Mouse (Mus musculus): ENCODE measurements around the gene Map1lc3b. TPM values are rescaled to one million over a fixed set of nuclear protein-coding genes. Genes with fewer than 3 reads are reported as not detected.
"Not testable (repeated sequence)": the region's sequence is repeated elsewhere in the genome, so short reads cannot be mapped to it uniquely, and the experiment has no call there.

Map1lc3b gene
- total RNA-seq, 2 experiments from 2014 or later: 93.9 to 101 TPM

- ATAC-seq (replicated peaks; ENCODE audit: low FRiP score, poor library complexity, severe bottlenecking): no peak
These were observed 19.8 kb upstream of the Map1lc3b start for GRCm38 (mm10) chr8:121570335-121570734.

- no peak for ATAC-seq (replicated peaks; ENCODE audit: low FRiP score, poor library complexity, severe bottlenecking)
These were observed 19.4 kb upstream of the Map1lc3b start for GRCm38 (mm10) chr8:121570801-121571200.

- no peak for ATAC-seq (replicated peaks; ENCODE audit: low FRiP score, poor library complexity, severe bottlenecking)
These were observed 18.0 kb upstream of the Map1lc3b start for GRCm38 (mm10) chr8:121572121-121572520.

GRCm38 (mm10) chr8:121573275-121573674 lies 16.9 kb upstream of the Map1lc3b start:
- peak; percentile 92 for ATAC-seq (replicated peaks; ENCODE audit: low FRiP score, poor library complexity, severe bottlenecking)

- ATAC-seq (replicated peaks; ENCODE audit: low FRiP score, poor library complexity, severe bottlenecking): no peak
These were observed 14.5 kb upstream of the Map1lc3b start for GRCm38 (mm10) chr8:121575661-121576060.

- peak; percentile 52 for ATAC-seq (replicated peaks; ENCODE audit: low FRiP score, poor library complexity, severe bottlenecking)
These were observed 12.1 kb upstream of the Map1lc3b start for GRCm38 (mm10) chr8:121577751-121578675.

- ATAC-seq (replicated peaks; ENCODE audit: low FRiP score, poor library complexity, severe bottlenecking): peak; percentile 79
These were observed 11.3 kb upstream of the Map1lc3b start, which contains the start of gene Fbxo31 for GRCm38 (mm10) chr8:121578676-121579451. TSS of gene Fbxo31 (minus strand) at chr8:121578806.

- no peak for ATAC-seq (replicated peaks; ENCODE audit: low FRiP score, poor library complexity, severe bottlenecking)
These were observed 9.7 kb upstream of the Map1lc3b start for GRCm38 (mm10) chr8:121580465-121580864.

- ATAC-seq (replicated peaks; ENCODE audit: low FRiP score, poor library complexity, severe bottlenecking): no peak
These were observed 6.5 kb upstream of the Map1lc3b start for GRCm38 (mm10) chr8:121583653-121584052.

- ATAC-seq (replicated peaks; ENCODE audit: low FRiP score, poor library complexity, severe bottlenecking): no peak
These were observed 5.4 kb upstream of the Map1lc3b start for GRCm38 (mm10) chr8:121584730-121585129.

GRCm38 (mm10) chr8:121585159-121585825 lies 4.9 kb upstream of the Map1lc3b start:
- peak; percentile 84 for ATAC-seq (replicated peaks; ENCODE audit: low FRiP score, poor library complexity, severe bottlenecking)

- peak; percentile 66 for ATAC-seq (replicated peaks; ENCODE audit: low FRiP score, poor library complexity, severe bottlenecking)
These were observed 1.4 kb upstream of the Map1lc3b start for GRCm38 (mm10) chr8:121588750-121589149.

- peak; percentile 7; the same call in 1 of the 2 replicates for ATAC-seq (replicated peaks; ENCODE audit: low FRiP score, poor library complexity, severe bottlenecking)
These were observed 895 bp upstream of the Map1lc3b start for GRCm38 (mm10) chr8:121589205-121589726.

GRCm38 (mm10) chr8:121591178-121592066 lies 1.3 kb downstream of the Map1lc3b start:
- peak; percentile 58 for ATAC-seq (replicated peaks; ENCODE audit: low FRiP score, poor library complexity, severe bottlenecking)

- no peak for ATAC-seq (replicated peaks; ENCODE audit: low FRiP score, poor library complexity, severe bottlenecking)
These were observed 3.1 kb downstream of the Map1lc3b start for GRCm38 (mm10) chr8:121593293-121593692.

GRCm38 (mm10) chr8:121593983-121594382 lies 3.8 kb downstream of the Map1lc3b start:
- no peak for ATAC-seq (replicated peaks; ENCODE audit: low FRiP score, poor library complexity, severe bottlenecking)

- ATAC-seq (replicated peaks; ENCODE audit: low FRiP score, poor library complexity, severe bottlenecking): not testable (repeated sequence)
These were observed 7.3 kb downstream of the Map1lc3b start for GRCm38 (mm10) chr8:121597492-121597891.

GRCm38 (mm10) chr8:121598190-121598589 lies 8.0 kb downstream of the Map1lc3b start:
- no peak for ATAC-seq (replicated peaks; ENCODE audit: low FRiP score, poor library complexity, severe bottlenecking)

- peak; percentile 81 for ATAC-seq (replicated peaks; ENCODE audit: low FRiP score, poor library complexity, severe bottlenecking)
These were observed 8.7 kb downstream of the Map1lc3b start for GRCm38 (mm10) chr8:121598892-121599291.

Data from erythroid progenitor cell, adult 5-6 weeks (primary cell).